Mouse (Mus musculus) MEL (cell line): Measurements from ENCODE around the gene Scamp4. TPM values are rescaled to one million over a fixed set of nuclear protein-coding genes. Genes with fewer than 3 reads are reported as not detected.

ENCODE experiments used
- DNase-seq: peaks from one replicate; pipeline ENCODE4 v3.0.0; 2011; ENCODE audit warnings: low read depth, low spot score
- H3K27ac ChIP-seq: 2 replicates; pipeline ENCODE4 v1.5.1; 2012; ENCODE audit warnings: low read depth, mild to moderate bottlenecking, control low read depth, low read length, moderate library complexity; ENCODE audit not compliant: control insufficient read depth
- H3K27me3 ChIP-seq, 2 experiments: fragments of 150-350 bp in 1 of 2; sonication (generic) in 1 of 2; 2 replicates each; pipeline ENCODE4 v1.6.1; 2012; ENCODE audit warnings: low read length in 2 of 2, mild to moderate bottlenecking in 2 of 2, improper control_type of control experiment in 1 of 2, moderate library complexity in 1 of 2; ENCODE audit not compliant: insufficient read depth in 2 of 2, control insufficient read depth in 1 of 2
- H3K36me3 ChIP-seq, 2 experiments: 2 replicates each; pipeline ENCODE4 v1.6.1; 2012 to 2014; ENCODE audit warnings: low read length in 2 of 2, improper control_type of control experiment in 1 of 2, inconsistent platforms in 1 of 2, mild to moderate bottlenecking in 1 of 2; ENCODE audit not compliant: insufficient read depth in 2 of 2, control insufficient read depth in 1 of 2
- H3K4me1 ChIP-seq, 2 experiments: fragments of 150-350 bp in 1 of 2; sonication (generic) in 1 of 2; 2 replicates each; pipeline ENCODE4 v1.6.1; 2012; ENCODE audit warnings: low read length in 2 of 2, improper control_type of control experiment in 1 of 2, mild to moderate bottlenecking in 1 of 2; ENCODE audit not compliant: insufficient read depth in 2 of 2, control insufficient read depth in 1 of 2
- H3K4me3 ChIP-seq, 2 experiments: fragments of 150-350 bp in 1 of 2; sonication (generic) in 1 of 2; 2 replicates each; pipeline ENCODE4 v1.5.1; 2012; ENCODE audit warnings: low read depth in 2 of 2, low read length in 2 of 2, mild to moderate bottlenecking in 2 of 2, moderate library complexity in 2 of 2, control low read depth in 1 of 2, improper control_type of control experiment in 1 of 2; ENCODE audit not compliant: control insufficient read depth in 1 of 2, insufficient read depth in 1 of 2
- H3K79me2 ChIP-seq: 2 replicates; pipeline ENCODE4 v1.6.1; 2012; ENCODE audit warnings: mild to moderate bottlenecking, low read length, moderate library complexity; ENCODE audit not compliant: control insufficient read depth, poor library complexity, insufficient read depth
- H3K9ac ChIP-seq: 2 replicates; pipeline ENCODE4 v1.6.1; 2012; ENCODE audit warnings: low read depth, mild to moderate bottlenecking, control low read depth, low read length, moderate library complexity; ENCODE audit not compliant: control insufficient read depth, poor library complexity, severe bottlenecking
- H3K9me3 ChIP-seq: fragments of 150-350 bp; sonication (generic); replicated peaks from 2 replicates; pipeline ENCODE4 v1.6.1; 2012; ENCODE audit warnings: mild to moderate bottlenecking, low read length, improper control_type of control experiment, moderate library complexity; ENCODE audit not compliant: insufficient read depth
- BHLHE40 ChIP-seq: IDR thresholded peaks from 2 replicates; pipeline ENCODE4 v1.6.1; 2012; ENCODE audit warnings: low read depth, mild to moderate bottlenecking, inconsistent platforms, low read length, improper control_type of control experiment, borderline replicate concordance
- ELF1 ChIP-seq: IDR thresholded peaks from 2 replicates; pipeline ENCODE4 v1.6.1; 2014; ENCODE audit warnings: low read depth, mild to moderate bottlenecking, inconsistent platforms, low read length, improper control_type of control experiment, moderate library complexity
- EP300 ChIP-seq, 2 experiments: IDR thresholded peaks; 2 replicates each; pipeline ENCODE4 v1.6.1; 2011; ENCODE audit warnings: improper control_type of control experiment in 2 of 2, low read length in 2 of 2, low read depth in 1 of 2, mild to moderate bottlenecking in 1 of 2
- ETS1 ChIP-seq: IDR thresholded peaks from 2 replicates; pipeline ENCODE4 v1.6.1; 2012; ENCODE audit warnings: low read depth, mild to moderate bottlenecking, inconsistent platforms, low read length, improper control_type of control experiment, moderate library complexity
- GABPA ChIP-seq: IDR thresholded peaks from 2 replicates; pipeline ENCODE4 v1.6.1; 2012; ENCODE audit warnings: low read depth, mild to moderate bottlenecking, inconsistent platforms, low read length, improper control_type of control experiment, moderate library complexity
- GATA1 ChIP-seq: IDR thresholded peaks from 2 replicates; pipeline ENCODE4 v1.6.1; 2011; ENCODE audit warnings: low read depth, low read length, improper control_type of control experiment
- JUND ChIP-seq: IDR thresholded peaks from 2 replicates; pipeline ENCODE4 v1.6.1; 2011; ENCODE audit warnings: low read depth, mild to moderate bottlenecking, improper control_type of control experiment, low read length
- KAT2A ChIP-seq: conservative IDR thresholded peaks from 2 replicates; pipeline ENCODE4 v1.6.1; 2012; ENCODE audit warnings: low read depth, low read length, improper control_type of control experiment, inconsistent platforms
- MAFK ChIP-seq: IDR thresholded peaks from 2 replicates; pipeline ENCODE4 v1.6.1; 2011; ENCODE audit warnings: low read depth, mild to moderate bottlenecking, low read length, improper control_type of control experiment, borderline replicate concordance
- MAX ChIP-seq: IDR thresholded peaks from 2 replicates; pipeline ENCODE4 v1.6.1; 2011; ENCODE audit warnings: low read length, improper control_type of control experiment
- MAZ ChIP-seq: IDR thresholded peaks from 2 replicates; pipeline ENCODE4 v1.6.1; 2012; ENCODE audit warnings: low read depth, mild to moderate bottlenecking, inconsistent platforms, low read length, improper control_type of control experiment
- MEF2A ChIP-seq: IDR thresholded peaks from 2 replicates; pipeline ENCODE4 v1.6.1; 2014; ENCODE audit warnings: low read depth, mild to moderate bottlenecking, inconsistent platforms, low read length, improper control_type of control experiment; ENCODE audit not compliant: poor library complexity, insufficient replicate concordance, severe bottlenecking; ENCODE audit errors: extremely low read depth
- MXI1 ChIP-seq: IDR thresholded peaks from 2 replicates; pipeline ENCODE4 v1.6.1; 2011; ENCODE audit warnings: mild to moderate bottlenecking, low read depth, low read length, improper control_type of control experiment
- MYC ChIP-seq: IDR thresholded peaks from 2 replicates; pipeline ENCODE4 v1.6.1; 2011; ENCODE audit warnings: low read depth, mild to moderate bottlenecking, low read length, improper control_type of control experiment, moderate library complexity
- NRF1 ChIP-seq: IDR thresholded peaks from 2 replicates; pipeline ENCODE4 v1.6.1; 2014; ENCODE audit warnings: low read depth, mild to moderate bottlenecking, inconsistent platforms, low read length, improper control_type of control experiment, moderate library complexity; ENCODE audit not compliant: poor library complexity, insufficient read depth, severe bottlenecking
- POLR2AphosphoS2 ChIP-seq: IDR thresholded peaks from 2 replicates; pipeline ENCODE4 v1.6.1; 2011; ENCODE audit warnings: low read length, improper control_type of control experiment
- RAD21 ChIP-seq: IDR thresholded peaks from 2 replicates; pipeline ENCODE4 v1.6.1; 2011; ENCODE audit warnings: mild to moderate bottlenecking, low read depth, low read length, improper control_type of control experiment
- SIN3A ChIP-seq: IDR thresholded peaks from 2 replicates; pipeline ENCODE4 v1.6.1; 2012; ENCODE audit warnings: low read length, improper control_type of control experiment, inconsistent platforms
- SMC3 ChIP-seq: IDR thresholded peaks from 2 replicates; pipeline ENCODE4 v1.6.1; 2011; ENCODE audit warnings: low read depth, low read length, improper control_type of control experiment
- TAL1 ChIP-seq: IDR thresholded peaks from 2 replicates; pipeline ENCODE4 v1.6.1; 2012; ENCODE audit warnings: mild to moderate bottlenecking, inconsistent platforms, low read length, moderate library complexity, mixed read lengths
- TBP ChIP-seq: IDR thresholded peaks from 2 replicates; pipeline ENCODE4 v1.8.0; 2011; ENCODE audit warnings: low read depth, low read length, improper control_type of control experiment
- TCF12 ChIP-seq: IDR thresholded peaks from 2 replicates; pipeline ENCODE4 v1.6.1; 2014; ENCODE audit warnings: low read depth, mild to moderate bottlenecking, inconsistent platforms, low read length, improper control_type of control experiment, moderate library complexity
- UBTF ChIP-seq: IDR thresholded peaks from 2 replicates; pipeline ENCODE4 v1.6.1; 2012; ENCODE audit warnings: low read depth, mild to moderate bottlenecking, inconsistent platforms, low read length, improper control_type of control experiment, moderate library complexity, borderline replicate concordance; ENCODE audit not compliant: insufficient read depth
- USF1 ChIP-seq: IDR thresholded peaks from 2 replicates; pipeline ENCODE4 v1.6.1; 2014; ENCODE audit warnings: low read depth, mild to moderate bottlenecking, inconsistent platforms, low read length, improper control_type of control experiment, moderate library complexity
- USF2 ChIP-seq, 2 experiments: IDR thresholded peaks; 2 replicates each; pipeline ENCODE4 v1.6.1; 2011 to 2012; ENCODE audit warnings: improper control_type of control experiment in 2 of 2, low read length in 2 of 2, borderline replicate concordance in 1 of 2, inconsistent platforms in 1 of 2, low read depth in 1 of 2, mild to moderate bottlenecking in 1 of 2; ENCODE audit not compliant: insufficient read depth in 1 of 2
- ZC3H11A ChIP-seq: IDR thresholded peaks from 2 replicates; pipeline ENCODE4 v1.6.1; 2012; ENCODE audit warnings: low read depth, mild to moderate bottlenecking, inconsistent platforms, low read length, improper control_type of control experiment
- ZKSCAN1 ChIP-seq: IDR thresholded peaks from 2 replicates; pipeline ENCODE4 v1.6.1; 2012; ENCODE audit warnings: low read depth, mild to moderate bottlenecking, inconsistent platforms, low read length, improper control_type of control experiment, moderate library complexity
- polyA plus RNA-seq, 2 experiments: library from polyadenylated mRNA; stranded (reverse) in 1 of 2; unstranded in 1 of 2; fragments of >175 nt in 1 of 2; fragments of >200 nt in 1 of 2; gene quantifications; 2 replicates each; pipeline versions ENCODE4 v1.2.1 to v1.2.4; 2012; ENCODE audit warnings: low replicate concordance in 2 of 2, low read depth in 1 of 2; ENCODE audit not compliant: insufficient read length in 2 of 2, insufficient read depth in 1 of 2, missing spikeins in 1 of 2
- total RNA-seq: library from RNA; depleted of rRNA; stranded (reverse); fragments of 300-350 nt; gene quantifications from 2 replicates; pipeline ENCODE4 v1.2.3, GENCODE M21; 2012

Gene Scamp4
- total and polyA plus RNA-seq, 3 experiments = 34.2 to 140 TPM; not detected in 1

DNA sequence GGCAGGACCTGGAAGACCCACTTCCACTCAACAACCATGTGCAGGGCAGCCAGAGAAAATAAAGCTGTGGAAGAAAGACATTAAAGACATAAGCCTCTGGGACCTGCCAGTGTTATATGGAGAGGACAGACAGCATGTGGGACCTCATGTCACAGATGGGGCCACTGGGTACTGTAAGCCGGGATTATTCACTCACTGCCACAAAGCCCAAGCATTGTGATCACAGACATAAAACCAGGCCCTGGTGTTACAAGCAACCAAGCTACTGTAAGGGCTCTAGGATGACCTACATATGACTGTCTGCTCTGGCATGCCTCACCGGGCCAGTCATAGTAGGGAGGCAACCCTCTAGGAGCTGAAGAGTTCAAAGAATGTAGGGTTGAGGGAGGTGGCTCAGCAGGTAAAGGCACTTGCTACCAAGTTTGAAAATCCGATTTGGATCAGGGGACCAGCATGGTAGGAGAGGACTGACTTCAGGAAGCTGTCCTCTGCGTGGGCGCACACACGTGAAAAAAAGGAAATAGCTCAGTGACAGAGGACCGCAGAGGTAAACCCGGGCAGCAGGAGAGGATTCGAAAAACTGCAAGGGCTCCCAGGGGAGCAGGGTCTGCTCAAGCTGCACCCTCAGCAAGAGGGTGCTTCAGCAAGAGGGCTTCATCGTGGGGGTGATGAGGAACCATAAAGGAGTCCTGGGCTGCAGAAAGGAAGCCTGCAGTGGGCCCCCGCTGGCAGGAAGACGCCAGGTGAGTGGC, 13.4 kb upstream of the Scamp4 start:
- Histone ChIP-seq H3K27ac (peak overlapping the region; percentile 36; the same call in 1 of the 2 replicates), H3K4me3 (peak overlapping the region; percentile 82 to 93), H3K27me3 (no peaks in the 10 kb centered on the region), H3K9ac (peak overlapping the region; percentile 84), H3K36me3 (no peaks in the 10 kb centered on the region), H3K4me1 (peaks cover 5 to 13% of the 10 kb centered on the region in 2 experiments; a peak in 3 of 4 replicates), H3K9me3 (no peaks in the 10 kb centered on the region), H3K79me2 (peaks cover 34% of the 10 kb centered on the region)
- DNase-seq = peak; percentile 67
- 0 out of 2 replicates have a peak, but pooled peaks have one; percentile 48 for TF ChIP-seq MYC
- peak; percentile 58 for TF ChIP-seq MAX
- no peak for TF ChIP-seq TBP
- TF ChIP-seq EP300 (IDR thresholded peaks at IDR 0.05; ENCODE audit: low read depth in 1 of 2, low read length in 2 of 2) = no peak
- no peak for TF ChIP-seq ETS1
- TF ChIP-seq ELF1 = no peak
- no peak for TF ChIP-seq GATA1
- no peak for TF ChIP-seq NRF1
- TF ChIP-seq SIN3A = no peak; the same call in 1 of the 2 replicates
- TF ChIP-seq MXI1 = peak; percentile 84
- peak; percentile 52; the same call in 1 of the 2 replicates for TF ChIP-seq BHLHE40

DNA sequence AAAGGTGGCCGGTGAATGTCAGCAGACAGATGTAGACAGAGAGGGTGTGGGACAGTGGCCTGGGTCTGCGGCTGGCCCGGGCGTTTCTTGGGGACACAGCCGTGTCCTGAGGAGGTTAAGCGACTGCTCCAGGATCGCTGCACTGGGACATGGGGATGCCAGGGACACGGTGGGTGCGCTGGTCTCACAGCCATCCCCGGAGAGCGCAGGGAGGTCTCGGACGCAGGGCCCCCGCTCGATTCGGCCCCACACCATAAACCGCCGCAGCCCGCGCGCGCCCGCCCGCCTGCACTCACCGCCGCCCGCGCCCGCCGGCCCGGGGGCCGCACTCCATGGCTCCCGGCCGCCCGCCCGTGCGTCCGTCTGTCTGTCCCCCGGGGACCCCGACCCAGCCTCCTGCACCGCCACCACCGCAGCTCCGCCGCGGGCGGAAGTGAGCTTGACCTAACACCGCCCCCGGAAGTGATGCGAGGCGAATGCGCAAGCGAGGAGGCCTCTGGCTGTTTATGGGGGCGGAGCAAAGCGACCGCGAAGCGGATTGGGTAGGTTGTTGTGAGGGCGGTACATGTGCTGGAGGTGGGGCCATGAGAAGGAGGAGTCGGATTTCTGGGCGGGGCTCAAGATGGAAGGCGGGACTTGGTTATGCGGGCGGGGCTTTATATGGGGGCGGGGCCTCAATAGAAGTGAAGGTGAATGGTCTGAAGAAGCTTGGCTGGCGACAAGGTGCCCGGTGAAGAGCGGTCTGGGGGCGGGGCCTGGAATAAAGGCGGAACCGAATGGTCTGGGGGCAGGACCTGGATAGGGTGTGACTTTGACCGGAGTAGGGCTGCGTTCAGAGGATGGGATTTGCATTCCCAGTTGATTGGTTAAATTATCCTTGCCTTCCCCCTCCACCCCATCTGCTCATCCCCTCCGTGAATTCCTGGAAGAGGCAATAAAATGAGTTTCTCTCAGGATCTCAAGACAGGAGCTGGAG, 12.5 kb upstream of the Scamp4 start, which contains the start of gene Abhd17a:
Gene Abhd17a (minus strand): TSS at position 463 of the 976 bp plus-strand sequence.
- no peaks in the 10 kb centered on the region for H3K27me3 ChIP-seq
- H3K4me1 ChIP-seq = peaks cover 5 to 12% of the 10 kb centered on the region in 2 experiments; a peak in 3 of 4 replicates
- peaks cover 34% of the 10 kb centered on the region for H3K79me2 ChIP-seq
- H3K27ac ChIP-seq = peak within 1 kb of the TSS; percentile 36; the same call in 1 of the 2 replicates
- H3K9ac ChIP-seq = peak within 1 kb of the TSS; percentile 84
- DNase-seq = peak; percentile 99
- H3K9me3 ChIP-seq = no peaks in the 10 kb centered on the region
- H3K4me3 ChIP-seq = peak within 1 kb of the TSS; percentile 82 to 93
- no peaks in the 10 kb centered on the region for H3K36me3 ChIP-seq
- TF ChIP-seq MAFK (no peak), TCF12 (peak; percentile 59), MYC (no peak), RAD21 (no peak), JUND (no peak), USF1 (peak; percentile 54; the same call in 1 of the 2 replicates), SMC3 (no peak), USF2 (IDR thresholded peaks at IDR 0.05; ENCODE audit: borderline replicate concordance in 1 of 2, insufficient read depth in 1 of 2, low read depth in 1 of 2, low read length in 2 of 2) (no peak), UBTF (no peak), TAL1 (no peak), GABPA (no peak), BHLHE40 (no peak), ZC3H11A (no peak), MAZ (peak; percentile 86; the same call in 1 of the 2 replicates), KAT2A (no peak), POLR2AphosphoS2 (no peak; the same call in 1 of the 2 replicates), ZKSCAN1 (no peak), MEF2A (no peak)
